Mouse (Mus musculus) v-Abl transformed pro-B cells (cell line): ENCODE data around the gene Lrrc8b.

Source experiments
- in situ Hi-C, 2 experiments: fragments of 400-800 bp; cut with MboI; formaldehyde crosslinking; loops; one replicate each; pipeline ENCODE4 v1.15.1; 2025; ENCODE audit not compliant: unreplicated experiment in 2 of 2

Gene Lrrc8b

DNA sequence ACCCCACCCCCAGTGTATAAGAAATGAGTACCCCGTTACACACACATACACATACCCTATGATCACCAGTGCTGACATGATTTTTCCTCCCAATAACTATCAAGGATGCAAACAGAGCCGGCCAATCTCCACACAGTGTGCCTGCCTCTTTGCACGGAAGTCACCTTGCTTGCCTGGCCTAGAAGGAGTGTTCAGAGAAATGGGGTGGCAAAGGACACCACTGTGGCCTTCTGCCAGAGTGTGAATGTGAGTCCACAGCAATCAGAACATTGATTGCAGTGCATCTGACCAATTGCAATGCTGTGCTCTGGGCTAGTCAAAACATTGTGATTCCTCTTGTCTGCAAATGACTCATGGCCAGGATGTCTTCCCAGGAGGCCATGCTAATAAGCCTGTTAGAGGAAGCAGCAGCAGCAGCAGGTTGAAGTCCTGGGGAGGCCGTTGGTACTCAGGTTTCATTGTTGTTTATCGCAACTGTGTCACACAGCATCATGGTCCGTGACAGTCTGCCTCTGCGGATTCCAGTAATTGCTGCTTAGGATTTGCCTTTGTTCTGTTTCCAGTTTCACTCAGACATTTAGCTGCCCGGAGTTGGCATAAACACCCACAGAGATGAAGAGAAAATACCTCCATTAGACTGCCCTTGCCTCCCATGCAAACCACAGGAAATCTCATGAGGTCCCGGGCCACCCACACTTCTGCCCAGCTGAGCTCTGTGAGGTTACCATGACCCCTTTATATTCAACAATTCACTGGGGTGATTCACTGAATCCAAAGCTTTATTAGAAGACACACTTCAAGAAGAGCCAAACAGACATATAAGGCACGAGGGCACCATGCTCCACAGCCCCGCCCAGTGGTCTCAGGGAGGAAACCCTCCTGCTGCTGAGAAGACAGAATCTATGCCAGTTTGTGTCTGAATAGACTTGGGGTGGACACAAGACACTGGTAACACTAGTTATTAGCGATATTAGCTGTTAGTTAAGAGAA is 84.9 kb downstream of the Lrrc8b start:
- in situ Hi-C loops, result loop anchor here (10.0 to 25.0 kb wide), 3 partner anchors 363 to 1776 kb away; partner anchors contain the start of genes Gbp4 (in 1 of the 2), Gbp8 (in 1 of the 2) and Gbp9 (in 1 of the 2)

DNA sequence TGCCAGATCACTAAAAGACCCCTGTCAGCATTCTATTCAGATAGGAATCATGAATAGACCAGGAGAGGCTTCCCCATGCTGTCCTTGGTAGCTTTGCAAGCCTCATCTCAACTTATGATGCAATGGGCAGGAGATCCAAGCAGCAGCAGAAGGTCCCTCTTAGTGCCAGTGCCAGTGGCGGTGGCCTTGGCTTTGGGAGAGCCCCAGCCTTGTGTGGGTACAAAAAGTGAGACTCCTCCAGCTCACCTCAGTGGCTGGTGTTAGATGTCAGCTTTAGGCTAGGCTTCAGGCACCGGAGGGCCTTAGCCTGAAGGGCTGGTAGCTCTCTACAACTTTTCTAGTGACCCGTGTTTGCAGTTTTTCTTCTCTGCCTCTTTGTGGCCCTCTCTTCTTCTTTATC is 85.6 kb downstream of the Lrrc8b start:
- in situ Hi-C loops, result loop anchor here (10.0 to 25.0 kb wide), 3 partner anchors 364 to 1776 kb away; partner anchors contain the start of genes Gbp4 (in 1 of the 2), Gbp8 (in 1 of the 2) and Gbp9 (in 1 of the 2)

DNA sequence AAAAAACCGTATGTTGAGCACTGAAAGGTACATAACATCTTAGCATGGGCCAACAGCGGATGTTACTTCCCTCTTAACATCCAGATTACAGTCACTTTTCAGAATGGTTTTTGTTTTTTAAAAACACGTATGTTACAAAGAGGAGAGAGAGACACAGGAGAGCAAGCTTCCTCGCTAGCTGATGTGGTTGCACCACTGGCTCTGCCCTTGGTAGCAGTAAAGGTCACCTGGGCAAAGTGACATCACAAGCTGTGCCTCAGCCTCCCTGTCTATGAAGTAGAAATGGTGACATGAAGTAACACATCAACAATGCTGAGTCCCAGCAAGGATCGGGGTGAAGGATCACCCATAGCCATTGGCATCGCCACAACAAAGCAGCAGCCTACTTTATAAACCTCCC is 93.2 kb downstream of the Lrrc8b start:
- in situ Hi-C loops, result loop anchor here (10.0 to 25.0 kb wide), 3 partner anchors 372 to 1784 kb away; partner anchors contain the start of genes Gbp4 (in 1 of the 2), Gbp8 (in 1 of the 2) and Gbp9 (in 1 of the 2)

DNA sequence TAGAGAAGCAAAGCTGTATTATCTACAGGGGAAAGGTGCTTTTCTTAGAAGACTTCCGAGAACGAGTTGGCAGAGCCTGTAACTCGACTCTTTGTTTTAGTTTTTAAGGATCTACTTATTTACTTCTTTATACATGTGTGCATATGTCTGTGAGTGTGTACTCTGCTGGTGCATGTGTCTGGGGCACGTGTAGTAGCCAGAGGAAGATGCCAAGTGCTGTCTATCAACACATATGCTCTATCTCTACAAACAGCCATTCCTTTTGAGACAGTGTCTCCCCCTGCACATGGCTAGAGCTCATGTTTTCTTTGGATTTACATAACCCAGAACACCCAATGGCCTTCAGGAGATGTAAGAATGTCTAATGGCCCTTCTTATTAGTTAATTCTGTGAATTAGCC is 96.7 kb downstream of the Lrrc8b start:
- in situ Hi-C loops, result loop anchor here (10.0 to 25.0 kb wide), 3 partner anchors 375 to 1375 kb away; partner anchors contain the start of genes Gbp4 (in 1 of the 2), Gbp8 (in 1 of the 2) and Gbp9 (in 1 of the 2)

DNA sequence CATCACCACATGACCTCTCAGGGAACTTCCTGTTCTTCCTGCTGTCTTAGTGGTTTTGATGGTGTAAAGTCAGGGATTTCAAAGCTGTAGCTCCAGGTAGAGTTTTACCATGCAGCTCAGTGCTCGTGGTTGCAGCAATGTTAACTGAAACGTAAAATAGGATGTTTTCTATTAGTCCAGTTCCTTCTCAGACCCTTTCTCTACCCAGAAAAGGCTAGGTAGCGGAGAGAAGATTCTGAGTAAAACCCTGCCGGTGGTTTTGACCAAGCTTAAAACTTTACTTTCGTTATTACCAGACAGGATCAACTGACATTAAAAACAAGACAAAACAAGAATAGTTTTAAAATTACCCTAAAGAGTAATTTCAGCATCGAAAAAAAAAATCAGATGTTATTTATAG is 100.0 kb downstream of the Lrrc8b start:
- in situ Hi-C loops, result loop anchor here (10.0 to 25.0 kb wide), 3 partner anchors 378 to 1372 kb away; partner anchors contain the start of genes Gbp4 (in 1 of the 2), Gbp8 (in 1 of the 2) and Gbp9 (in 1 of the 2)

DNA sequence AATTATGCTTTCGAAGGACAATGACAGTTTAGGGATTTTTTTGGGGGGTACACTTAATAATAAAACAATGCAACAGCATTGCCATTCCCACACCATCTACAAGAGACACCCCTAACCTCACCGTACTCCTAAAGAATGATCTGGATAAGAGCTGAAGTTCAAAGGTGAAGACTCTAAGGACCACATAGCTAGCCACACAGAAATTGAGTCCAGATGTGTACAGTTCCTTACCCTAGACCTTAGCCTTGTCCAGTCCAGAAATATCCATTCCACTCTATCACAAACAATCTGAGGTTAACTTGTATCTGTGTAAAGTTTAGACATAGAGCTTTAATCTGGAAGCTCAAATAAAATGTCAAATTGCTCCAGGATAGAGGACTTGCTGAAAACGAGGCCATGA is 100.7 kb downstream of the Lrrc8b start:
- in situ Hi-C loops, result loop anchor here (10.0 to 25.0 kb wide), 3 partner anchors 379 to 1371 kb away; partner anchors contain the start of genes Gbp4 (in 1 of the 2), Gbp8 (in 1 of the 2) and Gbp9 (in 1 of the 2)

DNA sequence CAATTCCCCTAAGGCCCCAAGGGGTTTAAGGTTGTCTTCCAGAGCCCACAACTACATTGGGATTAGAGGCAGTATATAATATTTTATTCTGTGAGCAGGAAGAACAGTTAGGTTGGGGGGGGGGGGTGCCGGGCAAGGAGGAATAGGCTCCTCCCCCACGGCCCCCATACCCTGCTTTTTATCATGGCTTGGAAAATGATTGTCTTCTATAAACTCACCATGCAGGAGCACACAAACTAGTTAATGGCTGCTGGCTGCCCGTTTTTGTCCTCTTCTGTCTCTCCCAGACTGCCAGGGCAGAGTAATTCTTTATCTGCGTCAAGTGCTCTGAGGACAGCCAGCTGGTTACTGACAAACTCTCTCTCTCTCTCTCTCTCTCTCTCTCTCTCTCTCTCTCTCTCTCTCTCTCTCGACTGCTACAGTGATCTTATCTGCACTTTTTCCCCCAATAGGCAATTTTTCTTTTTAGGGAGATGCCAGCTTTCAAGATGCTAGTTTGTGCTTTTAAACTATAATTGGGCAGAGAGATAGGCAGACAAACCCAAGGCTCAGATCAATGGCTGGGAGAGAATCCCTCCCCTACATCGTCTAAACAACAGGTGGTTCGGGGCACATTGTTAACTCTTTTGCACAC is 102.5 kb downstream of the Lrrc8b start:
- in situ Hi-C loops, result loop anchor here (10.0 to 25.0 kb wide), 3 partner anchors 381 to 1369 kb away; partner anchors contain the start of genes Gbp4 (in 1 of the 2), Gbp8 (in 1 of the 2) and Gbp9 (in 1 of the 2)

DNA sequence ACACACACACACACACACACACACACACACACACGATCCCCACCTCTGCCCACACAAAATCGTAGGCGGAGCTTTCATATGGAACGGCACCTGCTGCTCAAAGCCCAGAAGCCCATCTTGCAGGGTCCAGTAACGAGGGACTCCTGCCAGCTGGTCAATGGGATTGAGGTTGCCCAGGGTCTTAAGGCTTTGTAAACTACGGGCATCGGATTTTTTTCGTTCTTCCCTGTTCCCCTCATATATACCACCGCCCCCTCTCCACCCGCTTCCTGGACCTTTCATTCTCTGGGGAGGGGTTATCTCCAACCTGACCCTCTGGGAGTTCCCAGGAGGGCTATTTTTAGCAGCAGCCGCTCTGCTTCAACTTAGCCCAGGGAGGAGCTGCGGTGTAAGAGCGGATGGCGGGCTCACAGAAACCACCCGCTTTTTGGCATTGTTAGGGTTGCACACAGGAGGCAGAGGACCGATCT is 103.1 kb downstream of the Lrrc8b start:
- in situ Hi-C loops, result loop anchor here (10.0 to 25.0 kb wide), 3 partner anchors 381 to 1369 kb away; partner anchors contain the start of genes Gbp4 (in 1 of the 2), Gbp8 (in 1 of the 2) and Gbp9 (in 1 of the 2)

DNA sequence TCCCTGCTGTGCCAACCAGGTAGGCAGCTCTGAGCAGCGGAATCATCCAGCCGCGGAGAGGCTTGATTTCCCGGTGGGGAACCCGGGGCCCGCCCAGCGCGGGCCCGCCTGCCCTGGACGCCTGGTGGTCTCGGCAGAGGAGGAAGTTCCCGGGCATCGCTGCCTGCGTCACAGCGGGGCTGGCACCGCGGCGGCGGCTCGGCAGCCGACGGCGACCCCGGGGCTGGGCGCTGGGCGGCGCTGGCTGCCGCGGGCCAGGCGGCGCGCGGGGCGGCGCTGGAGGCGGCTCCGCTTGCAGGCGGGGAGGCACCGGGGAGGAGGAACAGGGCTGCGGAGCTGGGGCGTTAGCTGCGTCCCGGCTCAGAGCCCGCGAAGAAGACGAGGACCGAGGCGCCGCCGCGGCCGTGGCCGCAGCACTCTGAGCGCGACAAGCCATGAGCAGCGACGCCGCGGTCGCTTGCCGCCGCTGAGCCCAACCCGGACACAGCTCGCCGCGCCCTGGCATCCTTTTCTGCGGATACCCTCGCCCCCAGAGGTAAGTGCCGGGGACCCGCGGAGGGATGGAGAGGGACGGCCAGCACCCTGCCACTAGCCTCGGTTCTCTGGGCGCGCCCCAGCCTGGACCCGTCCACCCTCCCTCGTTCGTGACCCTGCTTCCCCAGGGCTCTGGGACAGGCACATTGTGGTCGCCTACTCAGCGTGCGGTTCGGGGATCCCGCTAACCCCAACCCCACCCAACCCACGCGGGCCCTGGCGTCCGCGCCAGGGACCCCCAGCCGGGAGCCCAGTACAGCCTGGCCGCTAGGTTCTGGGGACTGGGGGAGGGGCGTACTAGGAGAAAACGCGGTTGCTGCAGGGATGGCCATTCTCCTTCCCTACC is 103.8 kb downstream of the Lrrc8b start, which contains the start of gene Lrrc8c:
Lrrc8c (plus strand) TSS at position 293 of the 880 bp plus-strand sequence.
- in situ Hi-C loops, result loop anchor here (10.0 to 25.0 kb wide), 3 partner anchors 382 to 1368 kb away; partner anchors contain the start of genes Gbp4 (in 1 of the 2), Gbp8 (in 1 of the 2) and Gbp9 (in 1 of the 2)

DNA sequence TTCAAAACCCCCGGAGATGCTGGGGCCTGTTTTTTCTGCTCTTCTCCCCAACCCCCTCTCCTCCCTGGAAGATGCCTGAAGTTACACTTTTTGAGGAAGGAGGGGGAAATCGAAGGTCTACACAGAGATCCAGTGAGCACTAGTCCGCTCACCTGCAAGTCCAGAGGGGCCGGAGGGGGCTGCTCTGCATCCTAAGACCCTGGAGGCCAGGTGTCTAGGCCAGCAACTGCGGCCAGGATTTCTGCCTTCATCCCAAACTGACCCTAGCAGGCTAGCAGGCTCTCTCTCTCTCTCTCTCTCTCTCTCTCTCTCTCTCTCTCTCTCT is 104.4 kb downstream of the Lrrc8b start:
- in situ Hi-C loops, result loop anchor here (5.0 to 25.0 kb wide), 4 partner anchors 132 to 1367 kb away; partner anchors contain the start of genes Gbp4 (in 1 of the 2), Gbp8 (in 1 of the 2) and Gbp9 (in 1 of the 2)

DNA sequence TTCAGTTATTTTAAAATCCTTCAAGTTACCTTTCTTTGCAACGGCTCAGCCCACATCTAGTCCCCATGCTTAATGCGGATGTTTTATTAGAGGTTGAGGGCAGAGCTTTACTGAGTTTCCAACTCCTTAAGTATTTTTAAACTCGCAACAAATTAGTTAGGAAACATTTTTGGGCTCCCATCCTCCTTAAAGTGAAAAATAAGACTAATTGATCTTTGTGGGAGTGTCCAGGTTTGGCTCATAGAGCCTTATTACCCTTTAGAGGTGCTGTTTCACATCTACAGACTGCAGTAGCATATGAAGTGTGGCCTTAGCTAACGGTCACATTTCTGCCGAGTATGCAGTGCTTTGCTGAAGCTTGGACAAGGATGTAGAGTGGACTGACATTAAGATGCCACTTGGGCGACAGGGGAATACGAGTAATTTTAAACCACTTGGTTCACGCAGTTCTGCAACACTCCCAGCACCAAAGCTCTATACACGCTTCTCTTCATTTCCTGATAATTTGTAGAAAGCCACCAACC is 104.9 kb downstream of the Lrrc8b start:
- in situ Hi-C loops, result loop anchor here in 1 of 2 experiments (5.0 to 25.0 kb wide), 3 partner anchors 132 to 1367 kb away; partner anchors contain the start of genes Gbp4, Gbp8 and Gbp9

DNA sequence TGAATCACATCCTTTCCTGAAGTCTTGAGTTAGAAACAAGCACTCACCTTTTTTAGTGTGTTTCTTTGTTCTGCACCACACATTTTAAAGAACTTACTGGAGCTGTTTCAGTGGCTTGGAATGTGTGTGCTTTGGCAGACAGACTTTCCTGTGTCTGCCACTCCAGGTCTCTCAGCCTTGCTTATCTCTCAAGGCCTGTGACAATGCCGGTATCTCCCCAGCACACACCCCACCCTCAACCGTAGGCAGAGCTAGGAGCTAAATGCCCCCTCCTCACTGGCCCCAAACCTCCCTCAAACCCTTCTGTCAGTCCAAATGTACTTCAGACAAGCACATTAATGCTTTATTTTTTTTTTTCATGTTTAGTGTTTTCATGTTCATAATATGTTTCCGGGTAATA is 107.9 kb downstream of the Lrrc8b start:
- in situ Hi-C loops, result loop anchor here in 1 of 2 experiments (5.0 to 25.0 kb wide), 3 partner anchors 129 to 1364 kb away; partner anchors contain the start of genes Gbp4, Gbp8 and Gbp9

DNA sequence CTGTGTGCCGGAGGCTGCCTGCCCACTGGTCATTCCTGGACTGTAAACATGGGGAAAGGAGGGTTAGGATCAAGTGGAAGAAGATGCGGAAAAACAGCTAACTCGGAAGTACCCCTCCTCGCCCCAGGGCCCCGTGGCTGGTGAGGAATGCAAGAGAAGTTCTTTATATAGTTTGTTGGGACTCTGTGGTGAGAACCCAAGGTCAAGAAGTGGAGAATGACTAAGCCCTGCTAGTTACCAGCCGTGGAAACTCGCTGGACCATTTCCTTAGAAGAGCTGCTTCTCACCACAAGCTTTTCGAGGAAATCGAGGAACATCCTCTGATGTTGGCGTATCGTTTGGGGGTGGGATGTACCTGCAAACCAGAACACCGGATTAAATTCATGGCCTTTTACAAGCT is 109.4 kb downstream of the Lrrc8b start:
- in situ Hi-C loops, result no loop called here

DNA sequence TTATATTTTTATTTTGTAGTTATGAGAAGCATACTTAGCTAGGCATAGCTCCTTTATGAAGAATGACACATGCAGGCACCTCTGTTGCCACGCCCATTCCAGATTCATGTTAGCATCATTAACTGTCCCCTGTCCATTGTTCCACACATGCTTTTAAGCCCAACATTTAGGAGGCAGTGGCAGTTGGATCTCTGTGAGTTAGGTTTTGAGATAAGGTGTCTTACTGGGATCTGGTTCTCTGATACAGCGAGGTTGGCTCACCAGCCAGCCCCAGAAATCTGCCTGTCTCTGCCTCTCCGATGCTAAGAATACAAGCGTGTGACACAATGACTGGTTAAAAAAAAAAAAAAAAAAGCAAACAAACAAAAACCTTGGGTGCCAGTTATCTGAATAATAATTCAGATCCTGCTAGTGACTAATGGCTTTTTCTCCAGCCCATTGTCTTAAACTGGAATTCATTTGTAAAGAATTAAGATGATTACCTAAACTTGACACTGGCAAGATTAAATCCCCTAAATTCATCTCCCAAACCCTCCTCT is 110.6 kb downstream of the Lrrc8b start:
- in situ Hi-C loops, result no loop called here

DNA sequence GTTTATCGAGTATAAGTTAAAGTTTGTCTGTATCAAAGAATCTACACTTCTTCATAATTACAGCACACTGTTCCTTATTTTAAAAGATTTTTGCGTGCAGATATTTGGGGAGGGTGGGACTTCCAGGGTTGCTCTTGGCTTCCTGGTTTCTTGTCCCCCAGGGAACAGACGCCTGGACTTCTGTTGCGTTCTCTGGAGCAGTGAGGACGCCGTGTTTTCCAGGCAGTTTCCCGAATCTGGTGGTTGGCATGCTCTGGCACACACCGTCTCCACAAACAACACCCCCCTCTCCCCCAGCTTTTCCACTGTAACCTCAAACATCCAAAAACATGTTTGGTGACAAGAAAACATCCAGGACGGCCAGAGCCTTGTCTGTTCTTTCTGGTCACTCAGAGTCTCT is 111.2 kb downstream of the Lrrc8b start:
- in situ Hi-C loops, result no loop called here

DNA sequence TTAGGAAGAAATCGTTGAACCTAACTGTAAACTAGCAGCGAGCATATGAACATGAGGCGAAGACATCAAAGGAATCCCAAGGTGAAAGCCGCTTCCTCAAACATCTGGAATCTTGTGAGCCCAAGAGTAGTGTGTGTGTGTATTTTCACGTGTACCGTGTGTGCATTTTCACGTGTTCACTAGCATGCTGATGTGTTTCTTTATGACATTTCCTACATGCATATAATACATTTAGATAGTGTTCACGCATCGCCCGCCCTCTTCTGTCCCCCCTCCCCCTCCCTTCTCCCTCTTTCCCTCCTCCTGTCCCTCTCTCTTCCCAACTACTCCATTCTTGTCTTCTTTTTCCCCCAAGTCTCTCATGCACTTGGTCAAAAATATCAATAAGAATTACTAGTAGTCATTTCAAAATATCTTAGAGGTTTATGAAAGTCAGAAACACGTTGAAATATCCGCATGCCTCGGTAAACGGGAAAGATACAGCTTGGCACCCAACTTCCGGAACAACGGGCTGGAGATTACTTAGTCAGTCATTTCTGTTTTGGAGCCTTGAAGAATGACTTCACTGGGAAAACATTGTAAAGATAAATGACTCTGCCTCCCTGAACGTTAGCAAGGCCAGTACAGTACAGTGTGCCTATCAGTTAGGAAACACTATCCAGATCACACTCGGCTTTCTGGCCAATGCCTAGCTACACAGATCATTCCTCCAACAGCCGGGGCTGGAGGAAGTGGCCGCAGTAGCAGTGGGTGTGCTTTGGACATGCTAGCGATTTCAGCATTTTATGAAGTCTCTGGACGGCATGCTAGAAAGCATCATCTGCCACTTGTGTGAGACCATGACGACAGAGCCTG is 112.1 kb downstream of the Lrrc8b start:
- in situ Hi-C loops, result no loop called here

DNA sequence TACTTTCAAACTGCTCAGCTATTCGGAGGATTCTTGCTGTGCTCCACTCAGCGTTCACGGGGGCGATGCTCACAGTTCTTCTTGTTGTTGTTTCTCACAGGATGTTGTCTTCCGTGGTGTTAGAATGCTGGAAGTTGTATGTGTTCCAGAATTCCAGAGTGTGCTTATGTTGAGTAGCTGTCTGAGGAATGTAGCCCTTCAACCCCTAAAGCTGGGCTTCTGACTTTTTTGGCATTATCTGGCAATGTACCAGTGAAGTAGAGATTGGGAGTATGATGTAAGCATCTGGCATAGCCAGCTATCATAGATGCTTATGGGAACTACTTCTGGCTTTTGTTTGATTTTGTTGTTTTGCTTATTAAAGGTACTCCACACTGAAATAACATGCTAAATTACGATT is 115.0 kb downstream of the Lrrc8b start:
- in situ Hi-C loops, result no loop called here
